Mouse (Mus musculus): ENCODE measurements at regions not wholly inside any gene's neighbourhood (a gene's known extent, or its start where the extent isn't known, plus 50 kb on each side); places are given as distances from the start of the nearest gene placed in this dataset.
"Not testable (repeated sequence)": the region's sequence is repeated elsewhere in the genome, so short reads cannot be mapped to it uniquely, and the experiment has no call there.

DNA sequence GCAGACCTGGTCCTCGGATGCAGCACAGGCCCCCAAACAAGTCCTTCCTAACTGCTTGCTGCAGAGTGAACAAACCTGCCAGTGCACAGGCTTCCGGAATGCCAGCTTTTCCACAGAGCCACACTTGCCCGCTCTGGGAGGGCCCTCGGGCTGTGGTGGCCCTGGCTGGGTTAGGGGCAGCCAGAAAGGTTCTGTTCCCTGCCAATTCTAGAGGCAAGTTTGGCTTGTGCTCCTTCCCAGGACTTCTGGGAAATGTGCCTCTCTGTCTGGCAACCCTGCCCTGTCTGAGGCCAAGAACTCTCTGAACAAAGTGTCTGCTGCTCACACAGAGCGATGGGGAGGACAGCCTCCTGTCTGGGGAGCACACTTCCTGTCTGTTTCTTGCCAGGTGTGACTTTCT, 66.4 kb downstream of the Xrcc2 start:
- no peaks in the 10 kb centered on the region; the same call in 1 of the 2 replicates for H3K4me1 ChIP-seq (ENCODE audit: control insufficient read depth, insufficient read depth, low read length)
- no peak overlapping the region for H3K27ac ChIP-seq (ENCODE audit: insufficient read depth, low read depth, low read length)
- H3K4me3 ChIP-seq (ENCODE audit: insufficient read depth, low read depth, low read length) = no peak overlapping the region
- 74% methylated on average over 5 of the region's 5 CpGs for WGBS
- no peak for TF ChIP-seq CTCF (IDR thresholded peaks at IDR 0.05; ENCODE audit: insufficient read depth, low read depth, low read length)
- no peak for TF ChIP-seq POLR2A (IDR thresholded peaks at IDR 0.05; ENCODE audit: insufficient read depth, low read depth, low read length)

DNA sequence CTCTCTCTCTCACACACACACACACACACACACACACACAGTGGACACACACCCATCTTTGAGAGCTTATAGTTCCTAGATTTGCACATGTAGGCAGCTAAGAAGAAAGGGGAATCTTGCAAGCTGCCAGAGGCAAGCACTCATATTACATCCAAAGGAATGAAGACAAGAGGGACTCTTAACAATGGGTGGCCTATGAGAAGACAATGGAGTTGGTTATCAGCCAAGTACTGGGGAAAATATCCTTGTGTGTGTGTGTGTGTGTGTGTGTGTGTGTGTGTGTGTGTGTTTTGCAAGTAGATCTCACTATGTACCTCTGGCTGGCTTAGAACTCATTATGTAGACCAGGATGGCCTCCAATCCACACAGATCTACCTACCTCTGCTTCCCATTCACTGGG, 67.5 kb downstream of the Xrcc2 start:
- H3K27ac ChIP-seq (ENCODE audit: insufficient read depth, low read depth, low read length) = no peak overlapping the region
- TF ChIP-seq CTCF (IDR thresholded peaks at IDR 0.05; ENCODE audit: insufficient read depth, low read depth, low read length) (no peak), POLR2A (IDR thresholded peaks at IDR 0.05; ENCODE audit: insufficient read depth, low read depth, low read length) (no peak)
- no peaks in the 10 kb centered on the region; the same call in 1 of the 2 replicates for H3K4me1 ChIP-seq (ENCODE audit: control insufficient read depth, insufficient read depth, low read length)
- no peak overlapping the region for H3K4me3 ChIP-seq (ENCODE audit: insufficient read depth, low read depth, low read length)

DNA sequence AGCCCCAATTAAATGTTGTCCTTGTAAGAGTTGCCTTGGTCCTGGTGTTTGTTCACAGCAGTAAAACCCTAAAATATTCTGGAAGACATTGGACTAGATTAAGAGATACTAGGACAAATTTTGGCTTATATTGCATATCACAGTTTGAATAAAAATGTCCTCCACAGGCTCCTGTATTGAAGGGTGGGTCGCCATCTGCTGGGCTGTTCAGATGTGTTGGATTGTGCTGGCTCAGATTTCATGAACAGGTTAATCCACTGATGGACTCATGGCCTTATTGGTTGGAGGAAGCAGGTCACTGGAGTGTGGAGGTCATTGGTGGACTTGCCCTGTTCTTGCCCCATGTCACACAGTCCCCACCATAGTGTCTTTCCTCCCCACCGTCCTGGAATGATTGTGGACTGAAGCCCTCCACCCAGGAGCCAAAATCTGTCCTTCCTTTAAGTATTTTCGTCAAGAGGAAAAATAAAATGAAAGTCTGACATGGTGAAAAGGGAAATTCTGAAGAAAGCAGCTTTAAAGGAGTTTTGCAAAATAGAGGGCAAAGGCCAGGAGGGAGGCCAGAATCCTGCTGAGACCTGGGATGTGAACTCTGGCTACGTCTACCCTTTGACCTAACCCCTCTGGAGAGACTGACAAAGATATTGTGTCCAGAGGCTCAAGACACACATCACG, 72.6 kb downstream of the Xrcc2 start:
- no peaks in the 10 kb centered on the region for H3K4me1 ChIP-seq (ENCODE audit: control insufficient read depth, insufficient read depth, low read length)
- 82% methylated on average over 5 of the region's 5 CpGs for WGBS
- no peak overlapping the region for H3K4me3 ChIP-seq (ENCODE audit: insufficient read depth, low read depth, low read length)
- H3K27ac ChIP-seq (ENCODE audit: insufficient read depth, low read depth, low read length) = no peak overlapping the region
- TF ChIP-seq CTCF (IDR thresholded peaks at IDR 0.05; ENCODE audit: insufficient read depth, low read depth, low read length) = no peak
- no peak for TF ChIP-seq POLR2A (IDR thresholded peaks at IDR 0.05; ENCODE audit: insufficient read depth, low read depth, low read length)

DNA sequence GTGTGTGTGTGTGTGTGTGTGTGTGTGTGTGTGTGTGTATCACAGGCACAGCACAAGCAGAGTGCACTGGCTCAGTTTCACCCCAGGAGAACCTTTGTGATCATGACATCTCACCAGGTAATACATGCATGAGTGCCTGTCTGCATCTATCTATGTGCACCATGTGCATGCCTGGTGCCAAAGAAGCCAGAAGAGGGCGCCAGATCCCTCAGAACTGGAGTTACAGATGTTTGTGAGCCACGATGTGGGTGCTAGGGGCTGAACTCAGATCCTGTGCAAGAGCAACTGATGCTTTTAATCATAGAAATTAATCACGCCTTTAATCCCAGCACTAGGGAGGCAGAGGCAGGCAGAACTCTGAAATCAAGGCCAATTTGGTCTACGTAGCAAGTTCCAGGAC, 75.9 kb downstream of the Xrcc2 start:
- Histone ChIP-seq H3K4me1 (ENCODE audit: control insufficient read depth, insufficient read depth, low read length) (no peaks in the 10 kb centered on the region), H3K27ac (ENCODE audit: insufficient read depth, low read depth, low read length) (no peak overlapping the region), H3K4me3 (ENCODE audit: insufficient read depth, low read depth, low read length) (no peak overlapping the region)
- 91% methylated on average over 4 of the region's 4 CpGs for WGBS
- TF ChIP-seq CTCF (IDR thresholded peaks at IDR 0.05; ENCODE audit: insufficient read depth, low read depth, low read length) (no peak), POLR2A (IDR thresholded peaks at IDR 0.05; ENCODE audit: insufficient read depth, low read depth, low read length) (no peak)

DNA sequence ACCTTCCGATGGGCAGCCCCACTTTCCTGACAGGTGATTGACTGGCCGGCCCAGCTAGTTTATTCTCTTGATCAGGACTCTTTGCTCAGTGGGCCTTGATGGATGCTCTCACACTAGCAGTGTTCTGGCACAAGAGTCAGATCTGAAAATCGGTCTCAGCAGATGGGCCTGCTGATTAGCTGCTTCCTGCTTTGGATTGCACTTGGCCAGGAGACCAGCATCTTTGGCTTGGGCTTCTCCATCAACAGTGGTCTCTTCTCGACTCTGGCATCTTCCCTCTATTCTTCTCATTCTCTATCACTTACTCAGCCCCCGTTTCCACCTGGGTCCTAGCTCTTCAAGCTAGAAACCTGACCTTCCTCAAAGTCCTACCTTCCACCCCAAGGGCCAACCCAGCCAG, 77.1 kb downstream of the Xrcc2 start:
- no peaks in the 10 kb centered on the region for H3K4me1 ChIP-seq (ENCODE audit: control insufficient read depth, insufficient read depth, low read length)
- WGBS = 85% methylated on average over 5 of the region's 5 CpGs
- TF ChIP-seq POLR2A (IDR thresholded peaks at IDR 0.05; ENCODE audit: insufficient read depth, low read depth, low read length) (no peak), CTCF (IDR thresholded peaks at IDR 0.05; ENCODE audit: insufficient read depth, low read depth, low read length) (no peak)
- no peak overlapping the region for H3K4me3 ChIP-seq (ENCODE audit: insufficient read depth, low read depth, low read length)
- H3K27ac ChIP-seq (ENCODE audit: insufficient read depth, low read depth, low read length) = no peak overlapping the region

DNA sequence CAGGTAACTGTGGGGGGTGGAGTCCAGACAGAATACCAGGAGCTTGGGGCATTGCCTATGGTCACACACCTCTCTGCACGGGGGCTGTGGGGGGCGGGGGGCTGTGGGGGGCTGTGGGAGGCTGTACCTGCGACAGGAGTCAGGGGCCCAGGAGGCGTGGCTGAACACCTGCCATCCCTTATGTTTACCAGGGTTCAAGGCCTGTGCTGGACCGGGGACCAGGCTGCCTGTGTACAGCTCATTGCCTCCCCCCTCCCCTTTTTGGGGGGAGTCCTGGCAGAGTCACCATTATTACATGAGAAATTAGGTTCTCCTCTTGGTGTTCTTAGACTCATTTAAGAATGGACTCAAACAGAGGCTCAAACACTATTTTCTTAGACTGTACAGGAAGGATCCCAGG, 78.5 kb downstream of the Xrcc2 start:
- no peak overlapping the region for H3K27ac ChIP-seq (ENCODE audit: insufficient read depth, low read depth, low read length)
- WGBS = 86% methylated on average over 5 of the region's 5 CpGs
- H3K4me3 ChIP-seq (ENCODE audit: insufficient read depth, low read depth, low read length) = no peak overlapping the region
- no peaks in the 10 kb centered on the region for H3K4me1 ChIP-seq (ENCODE audit: control insufficient read depth, insufficient read depth, low read length)
- TF ChIP-seq CTCF (IDR thresholded peaks at IDR 0.05; ENCODE audit: insufficient read depth, low read depth, low read length) = no peak
- no peak for TF ChIP-seq POLR2A (IDR thresholded peaks at IDR 0.05; ENCODE audit: insufficient read depth, low read depth, low read length)

DNA sequence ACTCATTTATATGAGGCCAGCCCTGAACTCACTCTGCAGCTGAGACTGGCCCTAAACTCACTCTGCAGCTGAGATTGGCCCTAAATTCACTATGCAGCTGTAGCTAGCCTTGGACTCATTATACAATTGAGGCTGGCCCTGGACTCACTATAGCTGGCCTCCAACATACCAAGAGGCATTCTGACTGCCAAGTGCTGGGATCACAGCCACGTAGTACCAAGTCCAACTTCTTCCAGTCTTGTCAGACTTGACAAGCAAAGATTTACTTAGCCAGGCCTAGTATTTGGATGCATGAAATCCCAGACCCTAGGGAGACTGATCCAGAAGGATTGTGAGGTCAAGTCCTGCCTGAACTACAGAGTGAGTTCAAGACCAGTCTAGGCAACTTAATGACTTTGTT, 81.6 kb downstream of the Xrcc2 start:
- 56% methylated on average over 1 of the region's 1 CpGs for WGBS
- TF ChIP-seq CTCF (IDR thresholded peaks at IDR 0.05; ENCODE audit: insufficient read depth, low read depth, low read length) (no peak), POLR2A (IDR thresholded peaks at IDR 0.05; ENCODE audit: insufficient read depth, low read depth, low read length) (no peak)

DNA sequence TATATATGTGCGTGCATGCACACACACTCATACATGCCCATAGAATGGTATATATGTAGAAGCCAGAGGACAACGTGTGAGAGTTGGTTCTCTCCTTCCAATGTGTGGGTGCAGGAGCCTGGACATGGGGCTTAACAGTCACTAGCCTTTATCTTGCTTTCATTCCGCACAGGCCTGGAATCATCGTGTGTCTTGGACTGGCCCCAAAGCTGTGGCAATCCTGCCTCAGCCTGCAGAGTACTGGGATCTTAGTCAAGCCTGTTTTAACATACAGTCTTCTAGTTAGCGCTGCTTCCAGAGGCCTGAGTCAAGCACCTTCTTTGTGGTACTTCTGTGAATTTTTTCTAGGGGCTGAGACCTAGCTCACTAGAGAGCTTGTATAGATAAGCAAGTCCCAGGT, 85.8 kb downstream of the Xrcc2 start:
- H3K27ac ChIP-seq (ENCODE audit: insufficient read depth, low read depth, low read length) = no peak overlapping the region
- H3K4me1 ChIP-seq (ENCODE audit: control insufficient read depth, insufficient read depth, low read length) = no peaks in the 10 kb centered on the region
- WGBS = 84% methylated on average over 5 of the region's 5 CpGs
- H3K4me3 ChIP-seq (ENCODE audit: insufficient read depth, low read depth, low read length) = no peak overlapping the region
- TF ChIP-seq CTCF (IDR thresholded peaks at IDR 0.05; ENCODE audit: insufficient read depth, low read depth, low read length) (no peak), POLR2A (IDR thresholded peaks at IDR 0.05; ENCODE audit: insufficient read depth, low read depth, low read length) (no peak)

More for the DNA sequence above, 81.6 kb downstream of the Xrcc2 start:
- H3K4me3 ChIP-seq (ENCODE audit: insufficient read depth, low read depth, low read length) = no peak overlapping the region
- no peak overlapping the region for H3K27ac ChIP-seq (ENCODE audit: insufficient read depth, low read depth, low read length)
- no peaks in the 10 kb centered on the region for H3K4me1 ChIP-seq (ENCODE audit: control insufficient read depth, insufficient read depth, low read length)

DNA sequence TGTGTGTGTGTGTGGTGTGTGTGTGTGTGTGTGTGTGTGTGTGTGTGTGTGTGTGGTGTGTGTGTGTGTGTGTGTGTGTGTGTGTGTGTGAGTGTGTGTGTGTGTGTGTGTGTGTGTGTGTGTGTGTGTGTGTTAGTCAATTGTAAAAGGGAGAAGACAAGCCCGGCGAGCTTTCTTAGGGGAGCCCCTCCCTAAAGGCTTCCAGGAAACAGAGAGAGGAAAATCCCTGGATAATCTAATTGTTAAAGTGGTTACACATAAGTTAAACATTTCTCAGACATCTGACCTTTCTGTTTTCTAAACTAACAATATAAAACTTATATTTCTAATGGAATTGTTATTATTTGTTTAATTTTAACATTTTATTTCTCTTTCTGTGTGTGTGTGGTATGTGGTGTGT, 86.3 kb downstream of the Xrcc2 start:
- 50% methylated on average over 2 of the region's 2 CpGs for WGBS
- not testable (repeated sequence) for H3K4me3 ChIP-seq (ENCODE audit: insufficient read depth, low read depth, low read length); H3K27ac ChIP-seq (ENCODE audit: insufficient read depth, low read depth, low read length); H3K4me1 ChIP-seq (ENCODE audit: control insufficient read depth, insufficient read depth, low read length)

DNA sequence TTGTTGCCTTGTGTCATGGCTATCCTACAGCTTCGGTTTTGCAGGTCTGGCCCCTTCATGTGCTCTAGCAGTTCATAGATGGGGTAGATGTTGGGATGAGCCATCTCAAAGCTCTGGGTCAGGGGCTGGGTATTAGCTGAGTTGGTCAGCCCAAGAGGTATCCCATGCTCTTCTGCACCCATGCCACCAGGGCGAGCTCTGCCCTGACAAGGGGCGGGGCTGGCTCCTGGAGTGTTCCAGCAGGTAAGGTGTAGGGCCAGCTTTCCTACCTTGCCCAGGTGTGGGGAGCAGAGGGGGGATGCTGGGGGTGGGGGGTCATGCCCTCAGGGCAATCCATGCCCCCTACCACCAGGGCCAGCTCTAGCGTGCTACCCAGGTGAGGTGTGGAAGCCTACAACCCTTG, 91.0 kb downstream of the Xrcc2 start:
- Histone ChIP-seq H3K4me3 (ENCODE audit: insufficient read depth, low read depth, low read length) (no peak overlapping the region), H3K27ac (ENCODE audit: insufficient read depth, low read depth, low read length) (no peak overlapping the region), H3K4me1 (ENCODE audit: control insufficient read depth, insufficient read depth, low read length) (peaks cover 2% of the 10 kb centered on the region; the same call in 1 of the 2 replicates)
- TF ChIP-seq CTCF (IDR thresholded peaks at IDR 0.05; ENCODE audit: insufficient read depth, low read depth, low read length) (no peak), POLR2A (IDR thresholded peaks at IDR 0.05; ENCODE audit: insufficient read depth, low read depth, low read length) (no peak)
- WGBS = 87% methylated on average over 4 of the region's 4 CpGs

Measured in olfactory bulb, adult 2 months (tissue).